Mouse (Mus musculus) embryonic facial prominence, embryonic 12.5 days (tissue): Measurements from ENCODE around the gene Olfr524. TPM values are rescaled to one million over a fixed set of nuclear protein-coding genes. Genes with fewer than 3 reads are reported as not detected.

Experiments used
- ATAC-seq: fragments of 200-750 bp; cut with Nextera tagmentation; 2 replicates; pipeline ENCODE4 v1.8.0; 2017; ENCODE audit not compliant: insufficient number of reproducible peaks, insufficient read depth, low FRiP score, low TSS enrichment
- H3K27ac ChIP-seq: fragments of 300-500 bp; sonication (generic); 2 replicates; pipeline ENCODE4 v1.5.1; 2016; ENCODE audit warnings: mild to moderate bottlenecking
- H3K27me3 ChIP-seq: fragments of 300-500 bp; sonication (generic); 2 replicates; pipeline ENCODE4 v1.6.1; 2016; ENCODE audit warnings: mild to moderate bottlenecking, moderate library complexity
- H3K36me3 ChIP-seq: fragments of 300-500 bp; sonication (generic); 2 replicates; pipeline ENCODE4 v1.6.1; 2016; ENCODE audit warnings: mild to moderate bottlenecking
- H3K4me1 ChIP-seq: fragments of 300-500 bp; sonication (generic); 2 replicates; pipeline ENCODE4 v1.6.1; 2016
- H3K4me2 ChIP-seq: fragments of 300-500 bp; sonication (generic); replicated peaks from 2 replicates; pipeline ENCODE4 v1.6.1; 2016; ENCODE audit warnings: mild to moderate bottlenecking, moderate library complexity
- H3K4me3 ChIP-seq: fragments of 300-500 bp; sonication (generic); 2 replicates; pipeline ENCODE4 v1.5.1; 2016; ENCODE audit warnings: mild to moderate bottlenecking
- H3K9ac ChIP-seq: fragments of 300-500 bp; sonication (generic); 2 replicates; pipeline ENCODE4 v1.6.1; 2016; ENCODE audit warnings: mild to moderate bottlenecking, moderate library complexity
- H3K9me3 ChIP-seq: fragments of 300-500 bp; sonication (generic); 2 replicates; pipeline ENCODE4 v1.6.1; 2016; ENCODE audit warnings: mild to moderate bottlenecking, moderate library complexity
- WGBS: fragments of 180-500 bp; shearing (Covaris S2); methylation state at CpG from one replicate; pipeline ENCODE4 v1.1.7; 2016; 5-methylcytosine and 5-hydroxymethylcytosine counted together
- polyA plus RNA-seq: library from polyadenylated mRNA; unstranded; fragments of >200 nt; fragmentation: Nextera tagmentation; extraction: Ambion mirVana; gene quantifications from 2 replicates; pipeline ENCODE4 v1.2.1, GENCODE M21; 2016

Olfr524 gene
- polyA plus RNA-seq, 1 experiment from 2014 or later, result not detected

- Histone ChIP-seq H3K4me1 (no peaks in the 10 kb centered on the region), H3K4me2 (no peak overlapping the region), H3K36me3 (no peaks in the 10 kb centered on the region), H3K27me3 (no peaks in the 10 kb centered on the region), H3K9me3 (no peaks in the 10 kb centered on the region), H3K9ac (no peak overlapping the region), H3K4me3 (no peak overlapping the region), H3K27ac (no peak overlapping the region)
- ATAC-seq, result no peak
- 84% methylated on average over 4 of the region's 4 CpGs for WGBS
Observed at GRCm38 (mm10) chr7:140184206-140184605, 21.6 kb downstream of the Olfr524 start.

- H3K4me2 ChIP-seq, result no peak overlapping the region
- H3K4me1 ChIP-seq, result no peaks in the 10 kb centered on the region
- no peak overlapping the region for H3K4me3 ChIP-seq
- no peaks in the 10 kb centered on the region for H3K27me3 ChIP-seq
- no peak overlapping the region for H3K27ac ChIP-seq
- no peak overlapping the region for H3K9ac ChIP-seq
- no peaks in the 10 kb centered on the region for H3K36me3 ChIP-seq
- WGBS, result 83% methylated on average over 2 of the region's 2 CpGs
- ATAC-seq, result no peak
- no peaks in the 10 kb centered on the region for H3K9me3 ChIP-seq
Observed at GRCm38 (mm10) chr7:140180692-140181091, 25.1 kb downstream of the Olfr524 start.

GRCm38 (mm10) chr7:140179176-140179575, 26.6 kb downstream of the Olfr524 start:
- Histone ChIP-seq H3K27me3 (no peaks in the 10 kb centered on the region), H3K36me3 (no peaks in the 10 kb centered on the region), H3K4me3 (no peak overlapping the region), H3K9me3 (no peaks in the 10 kb centered on the region), H3K27ac (no peak overlapping the region), H3K4me1 (no peaks in the 10 kb centered on the region), H3K9ac (no peak overlapping the region), H3K4me2 (no peak overlapping the region)
- ATAC-seq, result no peak
- WGBS, result 92% methylated on average over 2 of the region's 2 CpGs

- 55% methylated on average over 1 of the region's 1 CpGs for WGBS
- no peaks in the 10 kb centered on the region for H3K9me3 ChIP-seq
Observed at GRCm38 (mm10) chr7:140172936-140173335, 32.8 kb downstream of the Olfr524 start, which contains the start of gene Olfr523. TSS of gene Olfr523 (plus strand) at chr7:140173217.

GRCm38 (mm10) chr7:140170863-140171262, 34.9 kb downstream of the Olfr524 start:
- no peaks in the 10 kb centered on the region for H3K36me3 ChIP-seq
- H3K4me1 ChIP-seq, result no peaks in the 10 kb centered on the region
- no peaks in the 10 kb centered on the region for H3K9me3 ChIP-seq
- no peak for ATAC-seq
- H3K9ac ChIP-seq, result no peak overlapping the region
- no peak overlapping the region for H3K4me2 ChIP-seq
- no peak overlapping the region for H3K27ac ChIP-seq
- no peak overlapping the region for H3K4me3 ChIP-seq
- 91% methylated on average over 3 of the region's 3 CpGs for WGBS
- no peaks in the 10 kb centered on the region for H3K27me3 ChIP-seq

More at GRCm38 (mm10) chr7:140172936-140173335, 32.8 kb downstream of the Olfr524 start, which contains the start of gene Olfr523:
- Histone ChIP-seq H3K27me3 (no peaks in the 10 kb centered on the region), H3K4me2 (no peak within 1 kb of the TSS), H3K4me3 (no peak within 1 kb of the TSS), H3K36me3 (no peaks in the 10 kb centered on the region), H3K27ac (no peak within 1 kb of the TSS), H3K9ac (no peak within 1 kb of the TSS), H3K4me1 (no peaks in the 10 kb centered on the region)
- ATAC-seq, result no peak

GRCm38 (mm10) chr7:140169386-140169785, 36.4 kb downstream of the Olfr524 start:
- Histone ChIP-seq H3K9me3 (no peaks in the 10 kb centered on the region), H3K4me1 (no peaks in the 10 kb centered on the region), H3K4me2 (no peak overlapping the region), H3K9ac (no peak overlapping the region), H3K4me3 (no peak overlapping the region), H3K36me3 (no peaks in the 10 kb centered on the region), H3K27me3 (no peaks in the 10 kb centered on the region), H3K27ac (no peak overlapping the region)
- WGBS, result 70% methylated on average over 4 of the region's 4 CpGs
- ATAC-seq, result no peak

- Histone ChIP-seq H3K4me2 (no peak overlapping the region), H3K4me3 (no peak overlapping the region), H3K36me3 (no peaks in the 10 kb centered on the region), H3K9me3 (no peaks in the 10 kb centered on the region), H3K4me1 (no peaks in the 10 kb centered on the region), H3K9ac (no peak overlapping the region), H3K27me3 (no peaks in the 10 kb centered on the region), H3K27ac (no peak overlapping the region)
- no peak for ATAC-seq
- WGBS, result 83% methylated on average over 1 of the region's 1 CpGs
Observed at GRCm38 (mm10) chr7:140167950-140168349, 37.8 kb downstream of the Olfr524 start.

- H3K27ac ChIP-seq, result no peak within 1 kb of the TSS
- WGBS, result 78% methylated on average over 7 of the region's 7 CpGs
- no peaks in the 10 kb centered on the region for H3K27me3 ChIP-seq
- H3K4me2 ChIP-seq, result no peak within 1 kb of the TSS
- no peaks in the 10 kb centered on the region for H3K36me3 ChIP-seq
- no peaks in the 10 kb centered on the region for H3K4me1 ChIP-seq
- H3K4me3 ChIP-seq, result no peak within 1 kb of the TSS
- no peaks in the 10 kb centered on the region for H3K9me3 ChIP-seq
- ATAC-seq, result no peak
- H3K9ac ChIP-seq, result no peak within 1 kb of the TSS
Observed at GRCm38 (mm10) chr7:140164664-140165063, 41.1 kb downstream of the Olfr524 start, which contains the start of gene Olfr522. TSS of gene Olfr522 (minus strand) at chr7:140164764.

- Histone ChIP-seq H3K4me3 (no peak overlapping the region), H3K4me1 (no peaks in the 10 kb centered on the region), H3K36me3 (no peaks in the 10 kb centered on the region), H3K9me3 (no peaks in the 10 kb centered on the region), H3K27me3 (peaks cover under 1% of the 10 kb centered on the region), H3K27ac (no peak overlapping the region), H3K4me2 (no peak overlapping the region), H3K9ac (no peak overlapping the region)
- 78% methylated on average over 3 of the region's 3 CpGs for WGBS
- no peak for ATAC-seq
Observed at GRCm38 (mm10) chr7:140160363-140160762, 45.4 kb downstream of the Olfr524 start.

- H3K36me3 ChIP-seq, result 0 out of 2 replicates have a peak, but pooled peaks cover 4% of the 10 kb centered on the region
- peak within 1 kb of the TSS; percentile 57 for H3K4me2 ChIP-seq
- H3K4me1 ChIP-seq, result peaks cover 11% of the 10 kb centered on the region
- H3K27me3 ChIP-seq, result peaks cover 33% of the 10 kb centered on the region
- peak within 1 kb of the TSS; percentile 32 for H3K4me3 ChIP-seq
- no peak within 1 kb of the TSS for H3K27ac ChIP-seq
- no peak for ATAC-seq
- WGBS, result 1% methylated on average over 27 of the region's 28 CpGs
- no peaks in the 10 kb centered on the region for H3K9me3 ChIP-seq
- H3K9ac ChIP-seq, result peak within 1 kb of the TSS; percentile 42
Observed at GRCm38 (mm10) chr7:140154218-140154927, 51.4 kb downstream of the Olfr524 start, which contains the start of gene Sprn. TSS of gene Sprn (minus strand) at chr7:140154877.

- H3K27me3 ChIP-seq, result peaks cover 33% of the 10 kb centered on the region
- no peak overlapping the region for H3K27ac ChIP-seq
- H3K4me2 ChIP-seq, result peak overlapping the region; percentile 57
- 0 out of 2 replicates have a peak, but pooled peaks have one; percentile 52 for ATAC-seq
- peak overlapping the region; percentile 32 for H3K4me3 ChIP-seq
- H3K9ac ChIP-seq, result no peak overlapping the region
- 25% methylated on average over 4 of the region's 4 CpGs for WGBS
- peaks cover 11% of the 10 kb centered on the region for H3K4me1 ChIP-seq
- no peaks in the 10 kb centered on the region for H3K9me3 ChIP-seq
- 0 out of 2 replicates have a peak, but pooled peaks cover 4% of the 10 kb centered on the region for H3K36me3 ChIP-seq
Observed at GRCm38 (mm10) chr7:140153829-140154217, 51.9 kb downstream of the Olfr524 start.

- Histone ChIP-seq H3K4me3 (peak overlapping the region; percentile 26), H3K9me3 (no peaks in the 10 kb centered on the region), H3K9ac (peak overlapping the region; percentile 35), H3K36me3 (0 out of 2 replicates have a peak, but pooled peaks cover 4% of the 10 kb centered on the region), H3K27ac (no peak overlapping the region), H3K4me2 (peak overlapping the region; percentile 49), H3K4me1 (peaks cover 11% of the 10 kb centered on the region), H3K27me3 (peaks cover 33% of the 10 kb centered on the region)
- no peak for ATAC-seq
- WGBS, result 3% methylated on average over 28 of the region's 28 CpGs
Observed at GRCm38 (mm10) chr7:140153383-140153782, 52.4 kb downstream of the Olfr524 start.
